Mouse (Mus musculus): ENCODE data around the gene Gm49358.

DNA sequence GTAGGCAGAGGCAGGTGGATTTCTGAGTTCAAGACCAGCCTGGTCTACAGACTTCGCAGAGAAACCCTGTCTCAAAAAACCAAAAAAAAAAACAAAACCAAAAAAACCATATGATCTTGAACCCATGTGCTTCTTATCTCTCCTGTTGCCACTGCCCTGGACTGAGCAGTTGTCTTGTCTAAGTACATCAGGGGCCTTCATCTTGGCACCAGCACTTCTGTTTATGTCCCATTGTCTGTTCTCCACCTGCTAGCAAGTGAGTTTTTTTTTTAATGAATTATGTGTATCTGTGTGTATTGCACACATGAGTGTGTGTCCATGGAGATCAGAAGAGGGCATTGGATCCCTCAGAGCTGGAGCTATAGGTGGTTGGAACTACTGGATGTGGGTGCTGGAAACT, 43.6 kb downstream of the Gm49358 start:
- TF ChIP-seq CTCF (IDR thresholded peaks at IDR 0.05; ENCODE audit: low read depth, low read length): no peak
- TF ChIP-seq POLR2A (IDR thresholded peaks at IDR 0.05; ENCODE audit: borderline replicate concordance, low read depth, low read length): no peak
